Comparison of ENCODE assay signal across 8 mouse cellular contexts in genomic region chr12:54834925-54835447, GRCm38 (mm10). TPM values are rescaled to one million over a fixed set of nuclear protein-coding genes. Genes with fewer than 3 reads are reported as not detected.
DNase-seq lines count a peak whose midpoint lies in the region; ATAC-seq and TF ChIP-seq lines count a peak whose summit lies in the region.

No protein-coding gene starts in this region.

- H3K9ac ChIP-seq in forebrain, embryonic 14.5 days (ENCODE audit: low read length) = peak overlapping the region; percentile 50; the same call in 1 of the 2 replicates
- H3K9ac ChIP-seq in liver, embryonic 13.5 days = peak overlapping the region; percentile 54

- peak; percentile 84 for DNase-seq in adrenal gland, postnatal 25 days
- peak; percentile 62 for DNase-seq in forebrain, embryonic 14.5 days (ENCODE audit: low spot score)
- DNase-seq in heart, postnatal 10 days = peak; percentile 92 to 94
- peak; percentile 70 to 85 for DNase-seq in kidney, postnatal 36 days
- DNase-seq in liver, embryonic 13.5 days = peak; percentile 13
- DNase-seq in neural tube, embryonic 10.5 days (ENCODE audit: extremely low spot score, low spot score) = peak; percentile 78
- peak; percentile 52 for DNase-seq in thymus, adult 2 months

- H3K4me2 ChIP-seq in forebrain, embryonic 14.5 days (ENCODE audit: low read length) = peak overlapping the region; percentile 44
- peak overlapping the region; percentile 60 for H3K4me2 ChIP-seq in liver, embryonic 13.5 days

- TF ChIP-seq POLR2A in thymus, adult 2 months (IDR thresholded peaks at IDR 0.05; ENCODE audit: control insufficient read depth, extremely low read depth, insufficient read depth, low read length, poor library complexity) = no peak

- no peaks in the 10 kb centered on the region for H3K36me3 ChIP-seq in C2C12 (ENCODE audit: control insufficient read depth, insufficient read depth)
- no peaks in the 10 kb centered on the region for H3K36me3 ChIP-seq in forebrain, embryonic 14.5 days (ENCODE audit: control insufficient read depth, insufficient read depth, low read length)
- no peaks in the 10 kb centered on the region for H3K36me3 ChIP-seq in liver, embryonic 13.5 days
- H3K36me3 ChIP-seq in thymus, adult 2 months (ENCODE audit: control insufficient read depth, insufficient read depth, low read length) = no peaks in the 10 kb centered on the region

- H3ac ChIP-seq in C2C12 (ENCODE audit: control insufficient read depth, insufficient read length, low read depth) = peak overlapping the region; percentile 19

- H3K4me3 ChIP-seq in C2C12 (ENCODE audit: insufficient read depth, poor library complexity, severe bottlenecking) = no peak overlapping the region
- H3K4me3 ChIP-seq in forebrain, embryonic 14.5 days (ENCODE audit: low read depth, low read length) = peak overlapping the region; percentile 11; the same call in 1 of the 2 replicates
- peak overlapping the region; percentile 48 for H3K4me3 ChIP-seq in liver, embryonic 13.5 days (replicated peaks)
- H3K4me3 ChIP-seq in thymus, adult 2 months (ENCODE audit: control insufficient read depth, insufficient read depth, low read length) = no peak overlapping the region; the same call in 1 of the 2 replicates

- ATAC-seq in forebrain, embryonic 14.5 days = peak; percentile 87
- peak; percentile 54 for ATAC-seq in liver, embryonic 13.5 days (ENCODE audit: low read depth)

- no peaks in the 10 kb centered on the region for H3K27me3 ChIP-seq in C2C12 (ENCODE audit: control insufficient read depth, insufficient read depth, insufficient read length)
- no peaks in the 10 kb centered on the region for H3K27me3 ChIP-seq in forebrain, embryonic 14.5 days (replicated peaks; ENCODE audit: control insufficient read depth, insufficient read depth, low read length)
- H3K27me3 ChIP-seq in liver, embryonic 13.5 days = no peaks in the 10 kb centered on the region
- no peaks in the 10 kb centered on the region for H3K27me3 ChIP-seq in thymus, adult 2 months (ENCODE audit: control insufficient read depth, insufficient read depth, low read length)

- H3K79me3 ChIP-seq in C2C12 (ENCODE audit: low read depth) = no peaks in the 10 kb centered on the region

- H3K4me1 ChIP-seq in forebrain, embryonic 14.5 days (ENCODE audit: control insufficient read depth, insufficient read depth, low read length) = 0 out of 2 replicates have a peak, but pooled peaks cover 4% of the 10 kb centered on the region
- H3K4me1 ChIP-seq in liver, embryonic 13.5 days (replicated peaks) = peaks cover 16% of the 10 kb centered on the region
- H3K4me1 ChIP-seq in thymus, adult 2 months (replicated peaks; ENCODE audit: control insufficient read depth, insufficient read depth, low read length) = peaks cover 9% of the 10 kb centered on the region; the same call in 1 of the 2 replicates

- intact Hi-C loops in heart, postnatal 10 days (cut with DNase I) = loop anchor here (1.0 kb wide), 1 partner anchor 27 kb away; the partner anchor contains the start of gene Cfl2

- WGBS in forebrain, embryonic 14.5 days = 20% methylated on average over 11 of the region's 11 CpGs
- WGBS in liver, embryonic 13.5 days (ENCODE audit: insufficient replicate concordance) = 4% methylated on average over 11 of the region's 11 CpGs
- 5% methylated on average over 11 of the region's 11 CpGs for WGBS in thymus, adult 2 months

- TF ChIP-seq CTCF in C2C12 (IDR thresholded peaks at IDR 0.05; ENCODE audit: control insufficient read depth, insufficient read depth, insufficient read length) = no peak
- no peak for TF ChIP-seq CTCF in thymus, adult 2 months (IDR thresholded peaks at IDR 0.05; ENCODE audit: borderline replicate concordance, control insufficient read depth, extremely low read depth, insufficient read depth, low read length, poor library complexity)

- no peaks in the 10 kb centered on the region for H3K79me2 ChIP-seq in C2C12 (ENCODE audit: control insufficient read depth, insufficient read depth)

- no peaks in the 10 kb centered on the region for H3K9me3 ChIP-seq in forebrain, embryonic 14.5 days (replicated peaks; ENCODE audit: control insufficient read depth, low read length)
- H3K9me3 ChIP-seq in liver, embryonic 13.5 days (replicated peaks) = no peaks in the 10 kb centered on the region

- H3K27ac ChIP-seq in forebrain, embryonic 14.5 days (ENCODE audit: low read depth, low read length) = no peak overlapping the region
- H3K27ac ChIP-seq in liver, embryonic 13.5 days = no peak overlapping the region; the same call in 1 of the 2 replicates
- no peak overlapping the region for H3K27ac ChIP-seq in thymus, adult 2 months (ENCODE audit: control insufficient read depth, insufficient read depth, low read length)

TF ChIP-seq in C2C12, 6 proteins besides CTCF, POLR2A, EP300 and RAD21:
- TF ChIP-seq CEBPB (IDR thresholded peaks at IDR 0.05; ENCODE audit: low read depth) (no peak), MYOD1 (IDR thresholded peaks at IDR 0.05; ENCODE audit: control insufficient read depth, insufficient read length, low read depth) (peak; percentile 89), FOSL1 (IDR thresholded peaks at IDR 0.05; ENCODE audit: insufficient read depth, low read length, poor library complexity, severe bottlenecking) (peak; percentile 45)

RNA-seq across cellular contexts. Expression of gene Cfl2, which starts 27.7 kb away (rescaled TPM):
- polyA plus RNA-seq in C2C12 (2012; fragmentation: generic; extraction: Trizol) = 56.5 TPM
- 114 and 143 TPM in 2 replicates for total RNA-seq in adrenal gland, postnatal 25 days (2021)
- polyA plus RNA-seq in forebrain, embryonic 14.5 days (2014; fragmentation: Nextera tagmentation; extraction: Ambion mirVana) = 375 and 380 TPM in 2 replicates
- 100 to 1,000 TPM; 412 to 465 TPM for total RNA-seq in heart, postnatal 10 days (2021)
- polyA plus RNA-seq in liver, embryonic 13.5 days (2015; fragmentation: Nextera tagmentation; extraction: Ambion mirVana) = 37.1 and 44.2 TPM in 2 replicates
- polyA plus RNA-seq in thymus, adult 2 months (2012; rRNA removed) = 9.4 and 11.5 TPM in 2 replicates

RNA-seq across cellular contexts. Expression of gene Snx6, which starts 39.5 kb away (rescaled TPM):
- polyA plus RNA-seq in C2C12 (2012; fragmentation: generic; extraction: Trizol) = 33.6 TPM
- 59.8 and 71.6 TPM in 2 replicates for total RNA-seq in adrenal gland, postnatal 25 days (2021)
- polyA plus RNA-seq in forebrain, embryonic 14.5 days (2014; fragmentation: Nextera tagmentation; extraction: Ambion mirVana) = 187 and 194 TPM in 2 replicates
- total RNA-seq in heart, postnatal 10 days (2021) = 10 to 100 TPM; 49.7 to 52.9 TPM
- polyA plus RNA-seq in liver, embryonic 13.5 days (2015; fragmentation: Nextera tagmentation; extraction: Ambion mirVana) = 60.1 and 72.8 TPM in 2 replicates
- 25.2 and 27.3 TPM in 2 replicates for polyA plus RNA-seq in thymus, adult 2 months (2012; rRNA removed)

Comparison
In these comparisons a context has a peak if more than half of its experiments do, and no peak if none do; other contexts are left out.
1. H3K4me3 ChIP-seq: peak in forebrain, embryonic 14.5 days (single experiment) and liver, embryonic 13.5 days (single experiment); none in C2C12 (single experiment) and thymus, adult 2 months (single experiment).
2. DNase-seq: peak in every context shown above with its lines; median percentile 93 in heart, postnatal 10 days; 84 in adrenal gland, postnatal 25 days; 78 in neural tube, embryonic 10.5 days; 78 in kidney, postnatal 36 days; 62 in forebrain, embryonic 14.5 days; 52 in thymus, adult 2 months; 13 in liver, embryonic 13.5 days.